Mouse (Mus musculus) stomach, embryonic 15.5 days (tissue): ENCODE data around the gene Ctla2a. TPM values are rescaled to one million over a fixed set of nuclear protein-coding genes. Genes with fewer than 3 reads are reported as not detected.
"Not testable (repeated sequence)": the region's sequence is repeated elsewhere in the genome, so short reads cannot be mapped to it uniquely, and the experiment has no call there.

Source experiments
- ATAC-seq: fragments of 200-750 bp; cut with Nextera tagmentation; 2 replicates; pipeline ENCODE4 v1.8.0; 2017; ENCODE audit warnings: low read depth, moderate number of reproducible peaks, moderate TSS enrichment; ENCODE audit not compliant: insufficient read depth, low FRiP score
- H3K27ac ChIP-seq: fragments of 300-500 bp; sonication (generic); 2 replicates; pipeline ENCODE4 v1.5.1; 2015; ENCODE audit warnings: mild to moderate bottlenecking, inconsistent platforms
- H3K27me3 ChIP-seq: fragments of 300-500 bp; sonication (generic); replicated peaks from 2 replicates; pipeline ENCODE4 v1.6.1; 2015; ENCODE audit warnings: inconsistent platforms
- H3K36me3 ChIP-seq: fragments of 300-500 bp; sonication (generic); 2 replicates; pipeline ENCODE4 v1.6.1; 2015; ENCODE audit warnings: inconsistent platforms
- H3K4me1 ChIP-seq: fragments of 300-500 bp; sonication (generic); 2 replicates; pipeline ENCODE4 v1.6.1; 2015; ENCODE audit warnings: inconsistent platforms
- H3K4me2 ChIP-seq: fragments of 300-500 bp; sonication (generic); 2 replicates; pipeline ENCODE4 v1.6.1; 2015; ENCODE audit warnings: mild to moderate bottlenecking, inconsistent platforms
- H3K4me3 ChIP-seq: fragments of 300-500 bp; sonication (generic); replicated peaks from 2 replicates; pipeline ENCODE4 v1.5.1; 2015; ENCODE audit warnings: inconsistent platforms
- H3K9ac ChIP-seq: fragments of 300-500 bp; sonication (generic); 2 replicates; pipeline ENCODE4 v1.6.1; 2015; ENCODE audit warnings: inconsistent platforms
- H3K9me3 ChIP-seq: fragments of 300-500 bp; sonication (generic); 2 replicates; pipeline ENCODE4 v1.6.1; 2016; ENCODE audit warnings: inconsistent platforms
- WGBS: fragments of 180-500 bp; shearing (Covaris S2); methylation state at CpG from one replicate; pipeline ENCODE4 v1.1.7; 2015; 5-methylcytosine and 5-hydroxymethylcytosine counted together
- polyA plus RNA-seq: library from polyadenylated mRNA; unstranded; fragments of >200 nt; fragmentation: Nextera tagmentation; extraction: Ambion mirVana; gene quantifications from 2 replicates; pipeline ENCODE4 v1.2.1, GENCODE M21; 2015

The Ctla2a gene
- 27.4 and 29.7 TPM in 2 replicates for polyA plus RNA-seq

DNA sequence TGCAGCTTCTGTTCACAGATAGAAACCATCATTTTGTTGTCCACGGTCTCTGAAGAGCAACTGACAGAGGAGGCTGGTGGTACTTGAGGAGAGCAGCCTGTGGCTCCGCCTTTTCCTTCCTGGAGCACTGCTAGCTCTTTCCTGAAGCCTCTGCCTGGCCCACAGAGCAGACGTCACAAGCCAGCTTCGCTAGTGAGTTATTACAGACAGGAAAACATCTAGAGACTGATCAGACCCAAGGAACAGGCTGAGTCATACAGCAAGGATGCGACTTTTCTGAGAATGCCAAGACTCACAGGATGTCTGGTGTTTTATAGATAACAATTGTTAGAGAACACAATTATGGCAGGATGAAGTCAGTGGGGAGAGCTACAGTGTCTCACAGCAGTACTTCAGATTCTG is at the start of gene Ctla2a, which contains the start of gene Gm49391:
Gene Ctla2a, minus strand, starts transcription at position 126 of the 402 bp plus-strand sequence.
Gene Gm49391, minus strand, starts transcription at position 72 of the 402 bp plus-strand sequence.
- no peaks in the 10 kb centered on the region for H3K36me3 ChIP-seq
- H3K4me2 ChIP-seq: no peak within 1 kb of the TSS
- H3K4me3 ChIP-seq: no peak within 1 kb of the TSS
- no peaks in the 10 kb centered on the region for H3K4me1 ChIP-seq
- no peaks in the 10 kb centered on the region for H3K27me3 ChIP-seq
- H3K9me3 ChIP-seq: no peaks in the 10 kb centered on the region
- no peak; the same call in 1 of the 2 replicates for ATAC-seq
- 52% methylated on average over 5 of the region's 5 CpGs for WGBS
- H3K9ac ChIP-seq: no peak within 1 kb of the TSS
- no peak within 1 kb of the TSS for H3K27ac ChIP-seq

DNA sequence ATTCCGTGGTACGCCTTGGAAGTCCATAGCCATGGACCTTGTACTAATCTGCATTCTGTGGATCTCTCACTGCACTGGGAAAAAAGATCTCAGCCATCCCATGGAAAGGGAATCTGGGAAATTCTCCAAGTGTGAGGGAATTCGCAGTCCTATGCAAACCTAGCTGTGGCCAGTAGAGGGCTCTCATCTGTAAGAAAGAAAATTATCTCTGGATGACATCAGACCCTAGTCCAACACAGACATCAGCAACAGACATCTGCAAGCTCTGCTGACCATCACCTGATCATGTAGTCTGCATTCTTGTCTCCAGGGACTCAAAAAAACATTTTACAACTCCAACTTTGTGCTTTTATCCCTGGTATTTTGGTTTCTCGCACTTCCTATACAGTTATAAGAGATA is 35.9 kb upstream of the Ctla2a start:
- H3K4me1 ChIP-seq, H3K4me3 ChIP-seq, ATAC-seq, H3K27me3 ChIP-seq, H3K4me2 ChIP-seq, H3K9ac ChIP-seq, H3K9me3 ChIP-seq, H3K36me3 ChIP-seq, H3K27ac ChIP-seq: not testable (repeated sequence)
- WGBS: 70% methylated on average over 4 of the region's 4 CpGs

GRCm38 (mm10) chr13:60963985-60964384 is 27.6 kb upstream of the Ctla2a start:
- WGBS: 30% methylated on average over 5 of the region's 5 CpGs
- H3K4me2 ChIP-seq, H3K4me1 ChIP-seq, ATAC-seq, H3K36me3 ChIP-seq, H3K4me3 ChIP-seq, H3K9ac ChIP-seq, H3K27me3 ChIP-seq, H3K27ac ChIP-seq, H3K9me3 ChIP-seq: not testable (repeated sequence)

DNA sequence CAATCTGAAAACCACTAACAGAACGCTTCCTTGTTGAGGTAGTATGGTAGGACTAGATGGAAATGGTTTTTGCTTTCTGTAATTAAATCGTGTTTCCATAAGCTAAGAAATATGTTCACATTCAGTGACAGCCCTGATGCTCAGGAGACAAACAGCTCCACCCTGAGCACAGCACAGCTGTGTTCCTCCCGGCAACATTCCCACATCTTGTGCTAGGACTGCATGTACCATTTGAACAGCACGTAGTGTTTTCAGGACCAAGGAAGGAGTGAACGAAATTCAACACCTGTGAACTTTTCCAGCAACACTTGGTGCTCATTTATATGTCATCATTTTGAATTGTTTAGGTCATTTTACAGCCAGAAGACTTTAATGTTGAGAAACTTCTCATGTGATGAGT is 25.3 kb upstream of the Ctla2a start:
- 62% methylated on average over 5 of the region's 5 CpGs for WGBS
- Histone ChIP-seq H3K9me3 (no peaks in the 10 kb centered on the region), H3K27ac (no peak overlapping the region), H3K4me2 (no peak overlapping the region), H3K36me3 (no peaks in the 10 kb centered on the region), H3K9ac (no peak overlapping the region), H3K4me3 (no peak overlapping the region), H3K4me1 (no peaks in the 10 kb centered on the region), H3K27me3 (no peaks in the 10 kb centered on the region)
- no peak for ATAC-seq

DNA sequence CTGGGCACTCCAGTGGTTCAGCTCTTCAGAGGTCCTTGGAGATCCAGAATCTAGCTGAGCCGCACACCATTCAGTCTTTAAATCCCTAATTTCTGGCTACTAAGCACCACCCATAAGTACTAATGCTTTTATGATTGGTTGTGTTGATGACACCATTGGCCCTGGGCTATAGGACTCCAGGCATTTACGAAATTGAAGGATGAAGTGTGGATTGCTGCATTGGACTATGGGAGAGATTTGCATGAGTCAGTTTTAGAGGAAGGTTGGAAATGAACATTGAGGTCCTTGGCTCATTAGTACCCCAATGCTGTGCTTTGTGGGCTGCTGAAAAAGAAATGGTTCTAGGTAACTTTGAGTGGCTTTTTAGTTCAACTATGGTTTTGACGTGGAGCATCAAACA is 5.5 kb upstream of the Ctla2a start, which contains the start of gene Tpbpa:
Gene Tpbpa, minus strand, starts transcription at position 101 of the 400 bp plus-strand sequence.
- not testable (repeated sequence) for H3K9ac ChIP-seq, ATAC-seq, H3K9me3 ChIP-seq, H3K4me1 ChIP-seq, H3K36me3 ChIP-seq, H3K27ac ChIP-seq, H3K4me3 ChIP-seq, H3K27me3 ChIP-seq, H3K4me2 ChIP-seq
- 76% methylated on average over 3 of the region's 3 CpGs for WGBS

DNA sequence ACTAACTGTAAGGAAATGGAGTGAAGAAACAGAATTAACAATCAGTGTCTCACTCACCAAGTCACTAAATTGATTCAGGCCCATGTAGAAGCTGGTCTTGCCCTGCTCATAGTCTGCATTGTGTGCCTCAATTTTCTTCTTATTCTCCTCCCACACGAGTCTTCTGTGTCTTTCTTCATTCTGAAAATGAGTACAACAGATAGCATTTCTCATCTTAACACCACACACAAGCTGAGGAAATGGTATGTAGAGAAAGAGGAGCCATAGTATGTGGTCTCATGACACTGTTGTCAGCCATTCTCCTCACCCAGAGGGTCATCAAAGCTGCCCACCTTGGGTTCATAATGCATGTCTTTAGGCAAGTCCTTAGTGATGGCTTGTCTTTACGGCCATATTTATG is 935 bp downstream of the Ctla2a start, which contains the start of gene Gm49393:
Gene Gm49393, minus strand, starts transcription at position 101 of the 400 bp plus-strand sequence.
- not testable (repeated sequence) for ATAC-seq, H3K4me1 ChIP-seq, H3K9ac ChIP-seq, H3K4me3 ChIP-seq, H3K9me3 ChIP-seq, H3K27ac ChIP-seq, H3K4me2 ChIP-seq, H3K36me3 ChIP-seq, H3K27me3 ChIP-seq
- 62% methylated on average over 2 of the region's 2 CpGs for WGBS

DNA sequence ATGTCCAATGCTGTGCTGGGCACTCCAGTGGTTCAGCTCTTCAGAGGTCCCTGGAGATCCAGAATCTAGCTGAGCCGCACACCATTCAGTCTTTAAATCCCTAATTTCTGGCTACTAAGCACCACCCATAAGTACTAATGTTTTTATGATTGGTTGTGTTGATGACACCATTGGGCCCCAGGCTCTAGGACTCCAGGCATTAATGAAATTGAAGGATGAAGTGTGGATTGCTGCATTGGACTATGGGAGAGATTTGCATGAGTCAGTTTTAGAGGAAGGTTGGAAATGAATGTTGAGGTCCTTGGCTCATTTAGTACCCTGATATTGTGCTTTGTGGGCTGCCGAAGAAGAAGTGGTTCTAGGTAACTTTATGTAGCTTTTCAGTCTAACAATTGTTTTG is 31.6 kb downstream of the Ctla2a start, which contains the start of gene Tpbpb:
Gene Tpbpb, minus strand, starts transcription at position 101 of the 400 bp plus-strand sequence.
- H3K4me3 ChIP-seq, H3K36me3 ChIP-seq, H3K27ac ChIP-seq, ATAC-seq, H3K9ac ChIP-seq, H3K27me3 ChIP-seq, H3K4me1 ChIP-seq, H3K9me3 ChIP-seq, H3K4me2 ChIP-seq: not testable (repeated sequence)
- 79% methylated on average over 2 of the region's 2 CpGs for WGBS

GRCm38 (mm10) chr13:60897328-60897727 is 39.1 kb downstream of the Ctla2a start, which contains the start of gene Ctla2b:
Gene Ctla2b (minus strand): TSS chr13:60897447.
- Histone ChIP-seq H3K27me3 (no peaks in the 10 kb centered on the region), H3K9ac (no peak within 1 kb of the TSS), H3K9me3 (no peaks in the 10 kb centered on the region), H3K36me3 (no peaks in the 10 kb centered on the region), H3K4me1 (no peaks in the 10 kb centered on the region), H3K4me3 (no peak within 1 kb of the TSS), H3K27ac (no peak within 1 kb of the TSS), H3K4me2 (no peak within 1 kb of the TSS)
- ATAC-seq: 0 out of 2 replicates have a peak, but pooled peaks have one; percentile 27
- WGBS: 56% methylated on average over 3 of the region's 3 CpGs

- 81% methylated on average over 8 of the region's 8 CpGs for WGBS
- ATAC-seq, H3K36me3 ChIP-seq, H3K27ac ChIP-seq, H3K4me3 ChIP-seq, H3K4me2 ChIP-seq, H3K9ac ChIP-seq, H3K4me1 ChIP-seq, H3K9me3 ChIP-seq, H3K27me3 ChIP-seq: not testable (repeated sequence)
Measured at GRCm38 (mm10) chr13:60896794-60897193, 39.6 kb downstream of the Ctla2a start, which contains the start of gene Gm49392. Gene Gm49392 (minus strand): TSS chr13:60896894.

GRCm38 (mm10) chr13:60895406-60896160 is 40.8 kb downstream of the Ctla2a start:
- Histone ChIP-seq H3K27me3 (no peaks in the 10 kb centered on the region), H3K36me3 (no peaks in the 10 kb centered on the region), H3K4me3 (no peak overlapping the region), H3K9ac (no peak overlapping the region), H3K4me1 (no peaks in the 10 kb centered on the region), H3K27ac (no peak overlapping the region), H3K4me2 (no peak overlapping the region), H3K9me3 (no peaks in the 10 kb centered on the region)
- ATAC-seq: no peak

DNA sequence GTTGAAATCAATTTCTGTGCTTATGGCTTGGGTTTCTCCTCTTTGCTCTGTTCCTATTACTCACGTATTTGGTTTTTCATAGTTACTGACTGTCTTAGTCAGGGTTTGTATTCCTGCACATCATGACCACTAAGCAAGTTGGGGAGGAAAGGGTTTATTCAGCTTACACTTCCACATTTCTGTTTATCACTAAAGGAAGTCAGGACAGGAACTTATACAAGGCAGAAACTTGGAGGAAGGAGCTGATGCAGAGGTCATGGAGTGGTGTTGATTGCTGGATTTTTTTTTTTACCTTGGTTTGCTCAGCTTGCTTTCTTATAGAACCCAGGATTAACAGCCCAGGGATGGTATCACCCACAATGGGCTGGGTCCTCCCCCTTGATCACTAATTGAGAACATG is 44.1 kb downstream of the Ctla2a start:
- no peaks in the 10 kb centered on the region for H3K9me3 ChIP-seq
- H3K27me3 ChIP-seq: no peaks in the 10 kb centered on the region
- no peaks in the 10 kb centered on the region for H3K36me3 ChIP-seq
- H3K4me1 ChIP-seq: no peaks in the 10 kb centered on the region
- WGBS: 87% methylated on average over 1 of the region's 1 CpGs
- H3K9ac ChIP-seq: no peak overlapping the region
- no peak overlapping the region for H3K27ac ChIP-seq
- no peak overlapping the region for H3K4me3 ChIP-seq
- no peak for ATAC-seq
- no peak overlapping the region for H3K4me2 ChIP-seq
